In genomic region chr15:82184183-82184582, GRCm38 (mm10) we compare ENCODE assay signal across 12 mouse cellular contexts. TPM values are rescaled to one million over a fixed set of nuclear protein-coding genes. Genes with fewer than 3 reads are reported as not detected.
DNase-seq lines count a peak whose midpoint lies in the region; ATAC-seq lines count a peak whose summit lies in the region.
"Had no signal": no experiment of that assay in that cellular context is flagged by ENCODE, and none has a peak within 500 bp of the region (broad histone marks: within the 10 kb centered on the region; RNA-seq: fewer than 3 reads in every experiment).

No protein-coding gene starts in this region.

- 0 out of 2 replicates have a peak overlapping the region, but pooled peaks have one; percentile 30 for H3K27ac ChIP-seq in midbrain, embryonic 12.5 days (replicated peaks)
- no peak overlapping the region for H3K27ac ChIP-seq in midbrain, embryonic 14.5 days (replicated peaks; ENCODE audit: low read depth, low read length)
- H3K27ac ChIP-seq in embryonic facial prominence, embryonic 13.5 days = no peak overlapping the region
- H3K27ac ChIP-seq in kidney, embryonic 15.5 days = peak overlapping the region; percentile 73
- H3K27ac ChIP-seq: limb, embryonic 12.5 days had no signal

- no peaks in the 10 kb centered on the region for H3K4me1 ChIP-seq in midbrain, embryonic 12.5 days
- no peaks in the 10 kb centered on the region for H3K4me1 ChIP-seq in midbrain, embryonic 14.5 days (ENCODE audit: control insufficient read depth, insufficient read depth, low read length)
- no peaks in the 10 kb centered on the region for H3K4me1 ChIP-seq in embryonic facial prominence, embryonic 13.5 days
- H3K4me1 ChIP-seq in kidney, embryonic 15.5 days = peaks cover 20% of the 10 kb centered on the region
- H3K4me1 ChIP-seq: forebrain, embryonic 13.5 days; limb, embryonic 12.5 days had no signal

- H3K9ac ChIP-seq in midbrain, embryonic 12.5 days (replicated peaks) = no peak overlapping the region
- no peak overlapping the region for H3K9ac ChIP-seq in midbrain, embryonic 14.5 days (replicated peaks; ENCODE audit: low read length)
- H3K9ac ChIP-seq in embryonic facial prominence, embryonic 13.5 days = peak overlapping the region; percentile 32; the same call in 1 of the 2 replicates
- H3K9ac ChIP-seq in kidney, embryonic 15.5 days = no peak overlapping the region
- H3K9ac ChIP-seq: forebrain, embryonic 13.5 days had no signal

- DNase-seq in midbrain, embryonic 14.5 days = no peak
- no peak for DNase-seq in left cerebral cortex, postnatal 25 days (ENCODE audit: low spot score in 2 of 2)
- DNase-seq in left cerebral cortex, adult 18-20 months (ENCODE audit: low spot score in 2 of 2) = no peak
- DNase-seq: heart, postnatal 36 days; right cerebral cortex, postnatal 25 days had no signal

- H3K36me3 ChIP-seq in midbrain, embryonic 12.5 days = peaks cover 99% of the 10 kb centered on the region
- peaks cover 100% of the 10 kb centered on the region for H3K36me3 ChIP-seq in midbrain, embryonic 14.5 days (ENCODE audit: control insufficient read depth, insufficient read depth, low read length)
- H3K36me3 ChIP-seq in embryonic facial prominence, embryonic 13.5 days = peaks cover 100% of the 10 kb centered on the region
- peaks cover 99% of the 10 kb centered on the region for H3K36me3 ChIP-seq in kidney, embryonic 15.5 days

- H3K4me3 ChIP-seq in midbrain, embryonic 12.5 days = no peak overlapping the region
- no peak overlapping the region for H3K4me3 ChIP-seq in midbrain, embryonic 14.5 days (replicated peaks; ENCODE audit: low read depth, low read length)
- H3K4me3 ChIP-seq in embryonic facial prominence, embryonic 13.5 days = no peak overlapping the region
- H3K4me3 ChIP-seq in kidney, embryonic 15.5 days (replicated peaks) = no peak overlapping the region
- H3K4me3 ChIP-seq: forebrain, embryonic 13.5 days; limb, embryonic 12.5 days; myocyte had no signal

- intact Hi-C loops in left cerebral cortex, postnatal 25 days (cut with DNase I) = no loop called here

- 90% methylated on average over 7 of the region's 7 CpGs for WGBS in midbrain, embryonic 12.5 days
- WGBS in midbrain, embryonic 14.5 days = 84% methylated on average over 7 of the region's 7 CpGs
- WGBS in embryonic facial prominence, embryonic 13.5 days = 78% methylated on average over 7 of the region's 7 CpGs
- WGBS in kidney, embryonic 15.5 days = 49% methylated on average over 7 of the region's 7 CpGs

- no peak overlapping the region for H3K4me2 ChIP-seq in midbrain, embryonic 12.5 days (replicated peaks)
- no peak overlapping the region for H3K4me2 ChIP-seq in midbrain, embryonic 14.5 days (ENCODE audit: low read length)
- no peak overlapping the region for H3K4me2 ChIP-seq in embryonic facial prominence, embryonic 13.5 days
- H3K4me2 ChIP-seq in kidney, embryonic 15.5 days = no peak overlapping the region
- H3K4me2 ChIP-seq: forebrain, embryonic 13.5 days; limb, embryonic 12.5 days had no signal

- no peaks in the 10 kb centered on the region for H3K27me3 ChIP-seq in midbrain, embryonic 12.5 days
- H3K27me3 ChIP-seq in midbrain, embryonic 14.5 days (ENCODE audit: control insufficient read depth, insufficient read depth, low read length) = no peaks in the 10 kb centered on the region
- no peaks in the 10 kb centered on the region for H3K27me3 ChIP-seq in embryonic facial prominence, embryonic 13.5 days
- no peaks in the 10 kb centered on the region for H3K27me3 ChIP-seq in kidney, embryonic 15.5 days
- H3K27me3 ChIP-seq: forebrain, embryonic 13.5 days; limb, embryonic 12.5 days had no signal

- no peak for ATAC-seq in midbrain, embryonic 12.5 days (ENCODE audit: low FRiP score, low read depth)
- ATAC-seq in midbrain, embryonic 14.5 days (ENCODE audit: low FRiP score, low TSS enrichment) = no peak
- no peak for ATAC-seq in embryonic facial prominence, embryonic 13.5 days (ENCODE audit: insufficient number of reproducible peaks, insufficient read depth, low FRiP score, low TSS enrichment, low read depth)
- peak; percentile 76 for ATAC-seq in kidney, embryonic 15.5 days (replicated peaks; ENCODE audit: low FRiP score)
- peak; percentile 28; the same call in 1 of the 2 replicates for ATAC-seq in megakaryocyte-erythroid progenitor cell, adult 5-6 weeks (replicated peaks; ENCODE audit: low FRiP score, low TSS enrichment, poor library complexity, severe bottlenecking)
- ATAC-seq: forebrain, embryonic 13.5 days had no signal

- H3K9me3 ChIP-seq in midbrain, embryonic 12.5 days = peaks cover 13% of the 10 kb centered on the region
- no peaks in the 10 kb centered on the region; the same call in 1 of the 2 replicates for H3K9me3 ChIP-seq in midbrain, embryonic 14.5 days (ENCODE audit: control insufficient read depth, low read length)
- H3K9me3 ChIP-seq in embryonic facial prominence, embryonic 13.5 days = peaks cover 8% of the 10 kb centered on the region; the same call in 1 of the 2 replicates
- H3K9me3 ChIP-seq in kidney, embryonic 15.5 days (replicated peaks) = no peaks in the 10 kb centered on the region; the same call in 1 of the 2 replicates

RNA-seq across cellular contexts. Expression of gene Shisa8, which starts 28.4 kb away (rescaled TPM):
- polyA plus RNA-seq in midbrain, embryonic 12.5 days (2016; fragmentation: Nextera tagmentation; extraction: Ambion mirVana) = 0.73 and 0.80 TPM in 2 replicates
- 0.70 and 1.5 TPM in 2 replicates for polyA plus RNA-seq in midbrain, embryonic 14.5 days (2014; fragmentation: Nextera tagmentation; extraction: Ambion mirVana)
- 0.18 and 0.50 TPM in 2 replicates for polyA plus RNA-seq in embryonic facial prominence, embryonic 13.5 days (2015; fragmentation: Nextera tagmentation; extraction: Ambion mirVana)
- polyA plus RNA-seq in kidney, embryonic 15.5 days (2015; fragmentation: Nextera tagmentation; extraction: Ambion mirVana) = 0.44 and 0.45 TPM in 2 replicates
- not detected in 2 replicates for total RNA-seq in megakaryocyte-erythroid progenitor cell, adult 5-6 weeks (2014; fragmentation: Nextera tagmentation)
- not detected in 2 replicates for total RNA-seq in megakaryocyte-erythroid progenitor cell, adult 5-6 weeks (2017)
- total RNA-seq in left cerebral cortex, postnatal 25 days (2021) = 1 to 10 TPM; 2.3 to 4.2 TPM
- total RNA-seq in left cerebral cortex, adult 18-20 months (2021) = 1 to 10 TPM; 2.6 to 3.0 TPM

RNA-seq across cellular contexts. Expression of gene Srebf2, which starts 37.2 kb away (rescaled TPM):
- 274 and 276 TPM in 2 replicates for polyA plus RNA-seq in midbrain, embryonic 12.5 days (2016; fragmentation: Nextera tagmentation; extraction: Ambion mirVana)
- polyA plus RNA-seq in midbrain, embryonic 14.5 days (2014; fragmentation: Nextera tagmentation; extraction: Ambion mirVana) = 132 and 158 TPM in 2 replicates
- 146 and 160 TPM in 2 replicates for polyA plus RNA-seq in embryonic facial prominence, embryonic 13.5 days (2015; fragmentation: Nextera tagmentation; extraction: Ambion mirVana)
- polyA plus RNA-seq in kidney, embryonic 15.5 days (2015; fragmentation: Nextera tagmentation; extraction: Ambion mirVana) = 126 and 147 TPM in 2 replicates
- 41.0 and 43.3 TPM in 2 replicates for total RNA-seq in megakaryocyte-erythroid progenitor cell, adult 5-6 weeks (2014; fragmentation: Nextera tagmentation)
- total RNA-seq in megakaryocyte-erythroid progenitor cell, adult 5-6 weeks (2017) = 24.7 and 26.0 TPM in 2 replicates
- 100 to 1,000 TPM; 179 to 183 TPM for total RNA-seq in left cerebral cortex, postnatal 25 days (2021)
- total RNA-seq in left cerebral cortex, adult 18-20 months (2021) = 100 to 1,000 TPM; 213 to 223 TPM

RNA-seq across cellular contexts. Expression of gene Tnfrsf13c, which starts 40.0 kb away (rescaled TPM):
- 0.37 TPM in 1 of 2 replicates, not detected in the other for polyA plus RNA-seq in midbrain, embryonic 12.5 days (2016; fragmentation: Nextera tagmentation; extraction: Ambion mirVana)
- 0.19 TPM in 1 of 2 replicates, not detected in the other for polyA plus RNA-seq in midbrain, embryonic 14.5 days (2014; fragmentation: Nextera tagmentation; extraction: Ambion mirVana)
- 0.17 TPM in 1 of 2 replicates, not detected in the other for polyA plus RNA-seq in embryonic facial prominence, embryonic 13.5 days (2015; fragmentation: Nextera tagmentation; extraction: Ambion mirVana)
- 0.10 TPM in 1 of 2 replicates, not detected in the other for polyA plus RNA-seq in kidney, embryonic 15.5 days (2015; fragmentation: Nextera tagmentation; extraction: Ambion mirVana)
- 0.49 and 1.2 TPM in 2 replicates for total RNA-seq in megakaryocyte-erythroid progenitor cell, adult 5-6 weeks (2014; fragmentation: Nextera tagmentation)
- total RNA-seq in megakaryocyte-erythroid progenitor cell, adult 5-6 weeks (2017) = 0.46 and 0.75 TPM in 2 replicates
- under 1 TPM; 0.41 TPM for total RNA-seq in left cerebral cortex, postnatal 25 days (2021)
- total RNA-seq in left cerebral cortex, adult 18-20 months (2021) = under 1 TPM; 0.26 to 0.49 TPM
- polyA plus RNA-seq: limb, embryonic 12.5 days had no signal

RNA-seq across cellular contexts. Expression of gene Ccdc134, which starts 56.5 kb away (rescaled TPM):
- 17.3 and 18.3 TPM in 2 replicates for polyA plus RNA-seq in midbrain, embryonic 12.5 days (2016; fragmentation: Nextera tagmentation; extraction: Ambion mirVana)
- 10.0 and 11.0 TPM in 2 replicates for polyA plus RNA-seq in midbrain, embryonic 14.5 days (2014; fragmentation: Nextera tagmentation; extraction: Ambion mirVana)
- polyA plus RNA-seq in embryonic facial prominence, embryonic 13.5 days (2015; fragmentation: Nextera tagmentation; extraction: Ambion mirVana) = 22.7 and 26.8 TPM in 2 replicates
- polyA plus RNA-seq in kidney, embryonic 15.5 days (2015; fragmentation: Nextera tagmentation; extraction: Ambion mirVana) = 18.4 and 19.8 TPM in 2 replicates
- 14.3 and 17.4 TPM in 2 replicates for total RNA-seq in megakaryocyte-erythroid progenitor cell, adult 5-6 weeks (2014; fragmentation: Nextera tagmentation)
- 11.8 and 17.4 TPM in 2 replicates for total RNA-seq in megakaryocyte-erythroid progenitor cell, adult 5-6 weeks (2017)
- 10 to 100 TPM; 13.6 to 13.8 TPM for total RNA-seq in left cerebral cortex, postnatal 25 days (2021)
- 10 to 100 TPM; 11.1 to 12.6 TPM for total RNA-seq in left cerebral cortex, adult 18-20 months (2021)

Comparison
In these comparisons a context has a peak if more than half of its experiments do, and no peak if none do; other contexts are left out.
1. H3K27ac ChIP-seq: peak in midbrain, embryonic 12.5 days (single experiment) and kidney, embryonic 15.5 days (single experiment); none in midbrain, embryonic 14.5 days (single experiment) and embryonic facial prominence, embryonic 13.5 days (single experiment).
2. ATAC-seq: peak in kidney, embryonic 15.5 days (single experiment) and megakaryocyte-erythroid progenitor cell, adult 5-6 weeks (single experiment); none in midbrain, embryonic 12.5 days (single experiment), midbrain, embryonic 14.5 days (single experiment) and embryonic facial prominence, embryonic 13.5 days (single experiment).